Mouse (Mus musculus): ENCODE measurements around the gene Gm4847. TPM values are rescaled to one million over a fixed set of nuclear protein-coding genes. Genes with fewer than 3 reads are reported as not detected.

The Gm4847 gene
- not detected for total RNA-seq (2021)
- long read RNA-seq, experiment 1 = 0 reads
- long read RNA-seq, experiment 2 = 0 reads

DNA sequence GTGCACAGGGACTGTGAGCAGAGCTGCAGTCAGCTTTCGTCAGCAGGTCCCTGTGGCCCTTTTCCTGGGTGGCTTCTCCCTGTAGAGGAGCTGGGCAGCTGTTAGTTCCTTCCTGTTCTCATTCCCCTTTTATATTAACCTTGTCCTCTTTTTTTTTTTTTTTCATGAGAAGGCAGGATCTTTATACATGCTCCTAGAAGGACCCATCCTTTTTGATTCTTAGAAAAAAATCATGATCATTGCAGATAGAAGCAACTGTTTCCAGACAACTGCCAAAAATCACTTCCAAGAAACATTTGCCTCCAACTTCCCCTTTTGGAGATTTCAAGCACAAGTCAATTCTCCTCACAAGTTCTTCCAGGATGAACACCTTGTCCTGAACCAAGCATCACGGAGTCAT, at the start of gene Gm4847:
Gene Gm4847, minus strand, starts transcription at position 101 of the 400 bp plus-strand sequence.
- DNase-seq = no peak

DNA sequence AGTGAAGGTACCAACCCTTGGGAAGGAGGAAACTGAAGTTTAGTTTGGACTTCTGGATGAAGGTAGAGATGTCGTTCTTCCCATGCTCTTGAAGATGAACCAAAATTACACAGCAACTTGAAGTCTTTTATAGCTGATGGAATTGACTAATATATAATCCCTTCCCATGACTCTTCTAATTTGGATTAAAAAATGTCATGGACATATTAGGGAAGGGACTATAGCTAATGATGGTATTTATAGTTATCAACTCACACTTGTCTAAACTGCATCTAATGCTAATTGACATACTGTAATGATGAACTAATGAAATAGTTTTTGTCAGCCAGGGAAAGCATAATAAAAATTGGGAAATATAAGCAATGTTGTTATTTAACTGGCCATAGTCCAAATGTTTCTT, 34.3 kb upstream of the Gm4847 start, which contains the start of gene Fmo9:
Gene Fmo9, minus strand, starts transcription at position 101 of the 400 bp plus-strand sequence.
- no peak for DNase-seq

DNA sequence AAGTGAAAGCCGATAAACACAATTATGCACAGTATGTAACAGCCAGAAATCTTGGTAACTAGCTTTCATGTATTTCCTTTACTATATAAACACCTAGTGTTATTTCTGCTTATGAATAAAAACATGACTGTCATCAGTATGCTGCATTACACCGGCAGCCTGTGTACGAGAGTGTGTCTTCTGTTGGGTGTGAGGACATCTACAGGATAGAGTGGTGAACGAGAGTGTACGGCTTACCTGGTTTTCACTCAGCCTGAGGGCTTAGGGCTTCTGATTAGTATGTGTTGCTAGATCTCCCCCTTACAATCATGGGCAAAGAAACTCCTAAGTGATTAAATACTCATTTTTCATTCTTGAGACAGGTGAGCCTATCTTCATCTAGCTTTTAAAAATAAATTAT, 21.8 kb upstream of the Gm4847 start:
- DNase-seq = no peak

DNA sequence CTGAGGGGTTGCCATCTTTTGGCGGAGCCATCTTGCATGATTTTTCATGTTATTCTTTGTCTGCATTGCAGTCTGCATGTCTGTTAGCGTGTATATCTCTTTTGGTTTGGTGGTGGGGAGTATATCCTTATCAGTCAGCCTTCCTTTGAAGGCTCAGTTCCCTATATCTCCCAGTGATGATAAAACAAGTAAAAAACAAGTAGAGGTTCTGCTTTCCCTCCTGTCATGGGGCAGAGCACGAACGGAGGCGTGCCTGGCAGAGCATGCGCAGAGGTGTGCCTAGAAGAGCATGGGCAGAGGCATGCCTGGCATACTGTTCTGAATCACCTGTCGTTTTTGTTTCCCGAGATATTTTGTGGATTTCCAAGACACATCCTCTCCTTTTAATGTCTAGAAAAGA, 13.3 kb upstream of the Gm4847 start:
- no peak for DNase-seq

Small RNA genes lying within 50 kb of the gene (microRNA-seq; reads per million reads assigned to microRNA genes)
- gene Gm22992 = 0 reads per million in 2 experiments

Other genes with a start within 250 kb of the Gm4847 start
- gene Pogk, start 237.8 kb downstream of the Gm4847 start, total RNA-seq (2021) = 10 to 100 TPM in 1 of 2 experiments, 1 to 10 TPM in 1; 6.6 to 11.9 TPM
- gene Gm4846, start 150.1 kb downstream of the Gm4847 start, total RNA-seq (2021) = not detected
- gene Fmo9, start 34.2 kb upstream of the Gm4847 start, total RNA-seq (2021) = not detected

Measured in gastrocnemius, postnatal 10 days (tissue).